Mouse (Mus musculus) thymus, adult 2 months (tissue): ENCODE data around the gene Csrp2.

ENCODE experiments used
- CTCF ChIP-seq: fragments of 200-500 bp; IDR thresholded peaks from 2 replicates; pipeline ENCODE4 v1.5.1; 2012; ENCODE audit warnings: mild to moderate bottlenecking, control low read depth, low read length, moderate library complexity, borderline replicate concordance; ENCODE audit not compliant: control insufficient read depth, poor library complexity, insufficient read depth; ENCODE audit errors: extremely low read depth
- POLR2A ChIP-seq: fragments of 200-500 bp; IDR thresholded peaks from 2 replicates; pipeline ENCODE4 v1.6.1; 2012; ENCODE audit warnings: mild to moderate bottlenecking, low read length, control low read depth, moderate library complexity; ENCODE audit not compliant: control insufficient read depth, poor library complexity, insufficient read depth; ENCODE audit errors: extremely low read depth

GRCm38 (mm10) chr10:110939717-110940116 lies 20.1 kb downstream of the Csrp2 start:
- no peak for TF ChIP-seq CTCF
- no peak for TF ChIP-seq POLR2A
